Mouse (Mus musculus) midbrain, postnatal 0 days (tissue): ENCODE data around the gene Gm21188. TPM values are rescaled to one million over a fixed set of nuclear protein-coding genes. Genes with fewer than 3 reads are reported as not detected.
"Not testable (repeated sequence)": the region's sequence is repeated elsewhere in the genome, so short reads cannot be mapped to it uniquely, and the experiment has no call there.

Experiments used
- ATAC-seq: fragments of 200-750 bp; cut with Nextera tagmentation; 2 replicates; pipeline ENCODE4 v1.8.0; 2017; ENCODE audit warnings: moderate number of reproducible peaks, mild to moderate bottlenecking, moderate TSS enrichment, moderate library complexity; ENCODE audit not compliant: low FRiP score
- DNase-seq: peaks from one replicate; pipeline ENCODE4 v3.0.0-alpha.2; 2015; ENCODE audit warnings: low spot score
- H3K27ac ChIP-seq: fragments of 300-500 bp; sonication (generic); 2 replicates; pipeline ENCODE4 v1.5.1; 2014; ENCODE audit warnings: low read depth, mild to moderate bottlenecking, low read length, mixed read lengths
- H3K27me3 ChIP-seq: fragments of 300-500 bp; sonication (generic); 2 replicates; pipeline ENCODE4 v1.6.1; 2014; ENCODE audit warnings: low read length, control low read depth, mixed read lengths; ENCODE audit not compliant: insufficient read depth
- H3K36me3 ChIP-seq: fragments of 300-500 bp; sonication (generic); 2 replicates; pipeline ENCODE4 v1.6.1; 2014; ENCODE audit warnings: low read length, control low read depth, mixed read lengths; ENCODE audit not compliant: insufficient read depth
- H3K4me1 ChIP-seq: fragments of 300-500 bp; sonication (generic); 2 replicates; pipeline ENCODE4 v1.6.1; 2014; ENCODE audit warnings: mild to moderate bottlenecking, control low read depth, antibody characterized with exemption, low read length, mixed read lengths; ENCODE audit not compliant: insufficient read depth
- H3K4me2 ChIP-seq: fragments of 300-500 bp; sonication (generic); 2 replicates; pipeline ENCODE4 v1.6.1; 2014; ENCODE audit warnings: low read depth, mild to moderate bottlenecking, low read length, mixed read lengths; ENCODE audit not compliant: poor library complexity, severe bottlenecking
- H3K4me3 ChIP-seq: fragments of 300-500 bp; sonication (generic); 2 replicates; pipeline ENCODE4 v1.5.1; 2014; ENCODE audit warnings: low read depth, mild to moderate bottlenecking, low read length, moderate library complexity
- H3K9ac ChIP-seq: fragments of 300-500 bp; sonication (generic); replicated peaks from 2 replicates; pipeline ENCODE4 v1.6.1; 2014; ENCODE audit warnings: mild to moderate bottlenecking, low read length, moderate library complexity, mixed read lengths; ENCODE audit not compliant: poor library complexity, severe bottlenecking
- H3K9me3 ChIP-seq: fragments of 300-500 bp; sonication (generic); 2 replicates; pipeline ENCODE4 v1.6.1; 2016; ENCODE audit warnings: low read length, control low read depth
- WGBS: fragments of 180-500 bp; shearing (Covaris S2); extraction: QIAGEN DNeasy Blood & Tissue Kit; methylation state at CpG from one replicate; pipeline ENCODE4 v1.1.7; 2014; 5-methylcytosine and 5-hydroxymethylcytosine counted together
- polyA plus RNA-seq: library from polyadenylated mRNA; unstranded; fragments of >200 nt; fragmentation: Nextera tagmentation; extraction: Ambion mirVana; gene quantifications from 2 replicates; pipeline ENCODE4 v1.2.1, GENCODE M21; 2015
- total RNA-seq: library from RNA; depleted of rRNA; stranded (reverse); fragments of >200 nt; gene quantifications from 2 replicates; pipeline ENCODE4 v1.2.3, GENCODE M21; 2014; rRNA removed

Gm21188 gene
- total and polyA plus RNA-seq, 2 experiments from 2014 or later = not detected

DNA sequence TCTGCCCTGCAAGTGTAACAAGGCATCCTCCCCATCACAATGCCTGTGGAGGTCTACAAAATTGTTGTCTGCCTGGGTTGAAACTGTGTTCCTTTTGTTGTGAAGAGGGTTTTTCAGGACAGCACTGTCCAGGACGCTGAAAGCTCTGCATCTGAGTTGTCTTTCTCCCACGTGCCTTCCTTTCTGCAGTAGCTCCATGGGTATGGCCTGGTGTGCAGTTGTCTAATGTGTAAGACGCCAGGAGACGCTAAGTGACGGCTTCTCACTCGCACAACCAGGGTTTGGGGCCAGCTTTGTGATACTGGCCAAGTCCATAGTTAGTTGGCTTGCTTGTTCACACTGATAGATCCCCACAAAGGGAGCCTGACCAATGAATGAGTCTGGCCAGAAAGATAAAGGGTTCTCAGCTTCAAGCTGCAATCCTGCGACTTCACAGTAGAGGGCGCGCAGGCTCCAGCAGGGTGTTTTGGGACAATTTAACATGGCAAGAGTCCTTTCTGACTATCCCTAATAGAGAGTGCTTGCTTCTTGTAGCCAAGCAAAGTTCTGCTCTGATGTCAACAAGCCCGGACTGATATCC is 60.0 kb downstream of the Gm21188 start:
- not testable (repeated sequence) for H3K4me1 ChIP-seq, H3K27ac ChIP-seq, H3K4me3 ChIP-seq, DNase-seq, H3K36me3 ChIP-seq, ATAC-seq, H3K27me3 ChIP-seq, H3K9me3 ChIP-seq, H3K4me2 ChIP-seq, H3K9ac ChIP-seq
- no CpG with 5 or more reads among the region's 10 CpGs for WGBS

DNA sequence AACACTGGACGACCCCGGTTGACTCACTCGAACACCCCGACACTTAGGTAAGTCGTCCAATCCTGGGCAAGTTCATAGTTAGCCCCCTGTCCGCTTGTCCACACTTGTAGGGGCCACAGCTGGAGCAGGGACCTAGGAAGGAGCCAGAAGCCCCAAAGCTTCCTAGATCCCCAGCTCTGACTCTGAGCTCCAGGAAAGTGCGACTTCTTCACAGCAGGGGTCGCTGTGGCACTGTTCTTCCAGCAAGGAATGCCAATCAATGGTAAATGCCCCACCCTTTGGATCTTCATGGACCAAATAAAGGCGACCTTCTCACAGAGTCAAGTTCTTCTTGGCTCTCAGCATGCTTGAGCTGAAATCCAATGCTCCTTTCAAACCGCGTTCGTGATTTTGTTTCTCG is 60.7 kb downstream of the Gm21188 start:
- H3K4me1 ChIP-seq, H3K36me3 ChIP-seq, H3K27ac ChIP-seq, H3K4me2 ChIP-seq, H3K27me3 ChIP-seq, H3K9me3 ChIP-seq, H3K9ac ChIP-seq, DNase-seq, H3K4me3 ChIP-seq: not testable (repeated sequence)
- ATAC-seq = peak; percentile 71; the same call in 1 of the 2 replicates
- WGBS = no CpG with 5 or more reads among the region's 13 CpGs

Other genes with a start within 250 kb of the Gm21188 start
- gene AF067063, start 222.0 kb downstream of the Gm21188 start, total RNA-seq = not detected in 2 replicates
- not detected in 2 replicates for gene AF067063, start 222.0 kb downstream of the Gm21188 start, polyA plus RNA-seq
- not detected in 2 replicates for gene D13Ertd608e, start 216.2 kb downstream of the Gm21188 start, total RNA-seq
- gene D13Ertd608e, start 216.2 kb downstream of the Gm21188 start, polyA plus RNA-seq = not detected in 2 replicates
- not detected in 2 replicates for gene Tcstv1, start 157.4 kb downstream of the Gm21188 start, total RNA-seq
- gene Tcstv1, start 157.4 kb downstream of the Gm21188 start, polyA plus RNA-seq = not detected in 2 replicates
- not detected in 2 replicates for gene Gm21761, start 122.9 kb downstream of the Gm21188 start, total RNA-seq
- not detected in 2 replicates for gene Gm21761, start 122.9 kb downstream of the Gm21188 start, polyA plus RNA-seq
- not detected in 2 replicates for gene B020031M17Rik, start 101.4 kb downstream of the Gm21188 start, total RNA-seq
- gene B020031M17Rik, start 101.4 kb downstream of the Gm21188 start, polyA plus RNA-seq = not detected in 2 replicates
- gene Gm36079, start 25.2 kb downstream of the Gm21188 start, total RNA-seq = not detected in 2 replicates
- not detected in 2 replicates for gene Gm36079, start 25.2 kb downstream of the Gm21188 start, polyA plus RNA-seq
- not detected in 2 replicates for gene Gm20767, start 88.1 kb upstream of the Gm21188 start, total RNA-seq
- gene Gm20767, start 88.1 kb upstream of the Gm21188 start, polyA plus RNA-seq = not detected in 2 replicates
- not detected in 2 replicates for gene Gm21818, start 120.2 kb upstream of the Gm21188 start, total RNA-seq
- gene Gm21818, start 120.2 kb upstream of the Gm21188 start, polyA plus RNA-seq = not detected in 2 replicates
- gene Gm21762, start 163.8 kb upstream of the Gm21188 start, total RNA-seq = not detected in 2 replicates
- gene Gm21762, start 163.8 kb upstream of the Gm21188 start, polyA plus RNA-seq = not detected in 2 replicates
- not detected in 2 replicates for gene Gm21731, start 186.9 kb upstream of the Gm21188 start, total RNA-seq
- not detected in 2 replicates for gene Gm21731, start 186.9 kb upstream of the Gm21188 start, polyA plus RNA-seq
- not detected in 2 replicates for gene AF067061, start 210.9 kb upstream of the Gm21188 start, total RNA-seq
- gene AF067061, start 210.9 kb upstream of the Gm21188 start, polyA plus RNA-seq = not detected in 2 replicates
- gene BC147527, start 248.2 kb upstream of the Gm21188 start, total RNA-seq = not detected in 2 replicates
- not detected in 2 replicates for gene BC147527, start 248.2 kb upstream of the Gm21188 start, polyA plus RNA-seq